Mouse (Mus musculus) forebrain, postnatal 0 days (tissue): Measurements from ENCODE around the gene Pthlh. TPM values are rescaled to one million over a fixed set of nuclear protein-coding genes. Genes with fewer than 3 reads are reported as not detected.

Experiments used
- ATAC-seq: fragments of 200-750 bp; cut with Nextera tagmentation; 2 replicates; pipeline ENCODE4 v1.8.0; 2017; ENCODE audit warnings: mild to moderate bottlenecking, moderate library complexity
- DNase-seq: peaks from one replicate; pipeline ENCODE4 v3.0.0-alpha.2; 2015
- H3K27ac ChIP-seq: fragments of 300-500 bp; sonication (generic); 2 replicates; pipeline ENCODE4 v1.5.1; 2014; ENCODE audit warnings: low read depth, mild to moderate bottlenecking, antibody characterized with exemption, low read length, moderate library complexity, mixed read lengths
- H3K27me3 ChIP-seq: fragments of 300-500 bp; sonication (generic); 2 replicates; pipeline ENCODE4 v1.6.1; 2014; ENCODE audit warnings: mild to moderate bottlenecking, low read length, mixed read lengths; ENCODE audit not compliant: insufficient read depth
- H3K36me3 ChIP-seq: fragments of 300-500 bp; sonication (generic); 2 replicates; pipeline ENCODE4 v1.6.1; 2014; ENCODE audit warnings: mild to moderate bottlenecking, moderate library complexity; ENCODE audit not compliant: insufficient read depth
- H3K4me1 ChIP-seq: fragments of 300-500 bp; sonication (generic); 2 replicates; pipeline ENCODE4 v1.6.1; 2014; ENCODE audit warnings: antibody characterized with exemption; ENCODE audit not compliant: insufficient read depth
- H3K4me2 ChIP-seq: fragments of 300-500 bp; sonication (generic); 2 replicates; pipeline ENCODE4 v1.6.1; 2014; ENCODE audit warnings: low read depth, mild to moderate bottlenecking, moderate library complexity
- H3K4me3 ChIP-seq: fragments of 300-500 bp; sonication (generic); 2 replicates; pipeline ENCODE4 v1.5.1; 2014; ENCODE audit warnings: low read depth, low read length, mixed read lengths
- H3K9ac ChIP-seq: fragments of 300-500 bp; sonication (generic); 2 replicates; pipeline ENCODE4 v1.6.1; 2014; ENCODE audit warnings: mild to moderate bottlenecking
- H3K9me3 ChIP-seq: fragments of 300-500 bp; sonication (generic); 2 replicates; pipeline ENCODE4 v1.6.1; 2016; ENCODE audit warnings: low read length
- CTCF ChIP-seq: sonication (generic); IDR thresholded peaks from 2 replicates; pipeline ENCODE4 v1.5.1; 2016; ENCODE audit warnings: antibody characterized with exemption, control low read depth, low read depth
- WGBS: fragments of 180-500 bp; shearing (Covaris S2); extraction: QIAGEN DNeasy Blood & Tissue Kit; methylation state at CpG from one replicate; pipeline ENCODE4 v1.1.7; 2014; 5-methylcytosine and 5-hydroxymethylcytosine counted together
- polyA plus RNA-seq: library from polyadenylated mRNA; unstranded; fragments of >200 nt; fragmentation: Nextera tagmentation; extraction: Ambion mirVana; gene quantifications from 2 replicates; pipeline ENCODE4 v1.2.1, GENCODE M21; 2015
- total RNA-seq: library from RNA; depleted of rRNA; stranded (reverse); fragments of >200 nt; gene quantifications from 2 replicates; pipeline ENCODE4 v1.2.3, GENCODE M21; 2014; rRNA removed

The Pthlh gene
- total and polyA plus RNA-seq, 2 experiments from 2014 or later = 0.86 to 2.9 TPM

DNA sequence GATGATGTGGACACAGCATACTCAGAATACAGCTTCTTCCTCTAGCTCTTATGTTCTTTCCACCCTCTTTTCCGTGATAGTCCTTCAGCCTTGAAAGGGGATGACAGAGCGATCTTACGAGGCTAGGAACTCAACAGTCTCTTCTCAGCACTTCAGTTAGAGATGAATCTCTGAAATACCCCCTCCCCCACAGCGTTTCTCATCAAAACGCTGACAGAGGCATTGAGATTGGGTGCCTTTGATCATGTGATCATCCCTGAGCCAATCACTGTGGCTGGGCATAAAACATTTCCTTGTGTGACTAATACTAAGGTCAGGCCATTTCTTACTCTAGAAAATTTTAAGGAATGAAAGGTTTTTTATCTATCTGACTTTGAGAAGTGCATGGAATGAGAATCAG is 20.3 kb downstream of the Pthlh start:
- no peaks in the 10 kb centered on the region for H3K9me3 ChIP-seq
- no peak overlapping the region for H3K9ac ChIP-seq
- H3K4me2 ChIP-seq = 0 out of 2 replicates have a peak overlapping the region, but pooled peaks have one; percentile 10
- 63% methylated on average over 5 of the region's 5 CpGs for WGBS
- H3K36me3 ChIP-seq = no peaks in the 10 kb centered on the region
- no peak overlapping the region for H3K4me3 ChIP-seq
- no peak overlapping the region for H3K27ac ChIP-seq
- DNase-seq (no peak), ATAC-seq (peak; percentile 62)
- no peaks in the 10 kb centered on the region for H3K4me1 ChIP-seq
- no peaks in the 10 kb centered on the region for H3K27me3 ChIP-seq
- TF ChIP-seq CTCF = no peak

DNA sequence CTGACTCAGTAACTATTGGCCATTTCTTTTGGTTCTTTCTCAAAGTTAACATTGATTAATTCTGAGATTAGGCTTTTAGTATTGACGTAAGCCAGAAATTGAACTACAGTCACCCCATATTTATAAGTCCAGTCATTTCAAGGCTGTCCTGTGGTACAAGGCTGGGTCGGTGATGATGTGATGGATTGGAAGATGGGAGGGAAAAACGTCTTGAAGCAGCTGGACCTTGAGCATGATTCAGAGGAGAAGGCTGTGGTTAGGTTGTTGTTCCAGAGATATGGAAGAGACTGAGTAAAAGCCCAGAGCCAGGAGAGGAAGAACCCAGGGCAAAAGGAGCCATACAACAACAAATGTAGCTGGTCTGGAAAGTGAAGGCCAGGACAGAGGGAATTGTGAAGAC is 22.4 kb downstream of the Pthlh start:
- DNase-seq (no peak), ATAC-seq (no peak)
- H3K36me3 ChIP-seq = no peaks in the 10 kb centered on the region
- TF ChIP-seq CTCF = no peak
- WGBS = 85% methylated on average over 3 of the region's 3 CpGs
- no peaks in the 10 kb centered on the region for H3K9me3 ChIP-seq
- no peak overlapping the region for H3K4me3 ChIP-seq
- no peaks in the 10 kb centered on the region for H3K4me1 ChIP-seq
- no peak overlapping the region for H3K9ac ChIP-seq
- H3K27me3 ChIP-seq = no peaks in the 10 kb centered on the region
- H3K4me2 ChIP-seq = no peak overlapping the region
- H3K27ac ChIP-seq = no peak overlapping the region

DNA sequence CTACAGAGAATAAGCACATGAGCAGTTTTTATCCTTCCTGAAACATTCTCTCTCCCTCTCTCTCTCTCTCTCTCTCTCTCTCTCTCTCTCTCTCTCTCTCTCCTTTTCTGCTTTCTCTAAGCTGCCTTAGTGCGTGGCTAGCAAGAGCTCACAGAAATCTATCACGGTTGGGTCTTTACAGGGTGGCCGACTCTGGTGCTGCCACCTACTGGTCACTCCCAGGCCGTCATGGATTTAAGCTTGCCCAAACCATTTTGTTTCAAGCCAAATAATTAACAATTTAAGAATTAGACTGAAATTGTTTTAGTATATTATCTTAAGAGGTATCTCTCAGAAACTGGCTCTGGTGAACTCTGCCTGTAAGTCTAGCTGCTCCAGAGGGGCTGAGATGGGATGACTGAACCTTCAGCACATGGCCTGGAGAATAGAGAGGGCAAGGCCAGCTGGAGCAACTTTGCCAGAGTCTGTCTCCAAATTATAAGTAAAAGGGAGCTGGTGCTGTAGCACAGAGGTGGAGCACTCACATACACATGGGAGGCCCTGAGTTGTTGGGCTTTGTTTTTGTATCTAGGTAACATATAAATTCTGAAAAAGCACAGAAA is 23.7 kb downstream of the Pthlh start:
- DNase-seq = peak; percentile 64
- H3K4me2 ChIP-seq = no peak overlapping the region
- H3K4me1 ChIP-seq = no peaks in the 10 kb centered on the region
- H3K9ac ChIP-seq = no peak overlapping the region
- no peaks in the 10 kb centered on the region for H3K36me3 ChIP-seq
- ATAC-seq = peak; percentile 80
- H3K27me3 ChIP-seq = no peaks in the 10 kb centered on the region
- H3K4me3 ChIP-seq = no peak overlapping the region
- H3K9me3 ChIP-seq = no peaks in the 10 kb centered on the region
- H3K27ac ChIP-seq = no peak overlapping the region
- TF ChIP-seq CTCF = peak; percentile 73
- WGBS = 5% methylated on average over 4 of the region's 4 CpGs

DNA sequence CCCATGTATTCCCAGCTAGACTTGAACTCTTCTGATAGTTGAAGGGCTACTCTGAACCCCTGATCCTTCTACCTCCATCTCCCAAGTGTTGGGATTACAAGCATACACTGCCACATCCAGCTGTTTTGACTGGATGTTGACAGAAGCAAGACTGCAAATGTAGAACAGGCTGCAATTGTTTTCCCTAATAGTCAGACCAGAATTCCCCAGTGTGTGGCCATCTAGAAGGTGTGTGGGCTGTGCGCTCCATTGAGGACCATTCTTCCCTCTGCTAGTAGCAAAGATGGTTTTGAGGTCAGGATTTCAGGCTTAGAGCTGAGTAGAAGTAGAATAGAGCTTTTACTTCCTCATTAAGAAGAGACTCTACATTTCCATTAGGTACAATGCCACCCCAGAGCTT is 37.3 kb downstream of the Pthlh start:
- no peak for TF ChIP-seq CTCF
- H3K9ac ChIP-seq = no peak overlapping the region
- H3K4me3 ChIP-seq = no peak overlapping the region
- ATAC-seq (no peak), DNase-seq (no peak)
- H3K9me3 ChIP-seq = no peaks in the 10 kb centered on the region
- H3K36me3 ChIP-seq = no peaks in the 10 kb centered on the region
- 91% methylated on average over 1 of the region's 1 CpGs for WGBS
- no peaks in the 10 kb centered on the region for H3K27me3 ChIP-seq
- no peak overlapping the region for H3K4me2 ChIP-seq
- H3K4me1 ChIP-seq = no peaks in the 10 kb centered on the region
- no peak overlapping the region for H3K27ac ChIP-seq

DNA sequence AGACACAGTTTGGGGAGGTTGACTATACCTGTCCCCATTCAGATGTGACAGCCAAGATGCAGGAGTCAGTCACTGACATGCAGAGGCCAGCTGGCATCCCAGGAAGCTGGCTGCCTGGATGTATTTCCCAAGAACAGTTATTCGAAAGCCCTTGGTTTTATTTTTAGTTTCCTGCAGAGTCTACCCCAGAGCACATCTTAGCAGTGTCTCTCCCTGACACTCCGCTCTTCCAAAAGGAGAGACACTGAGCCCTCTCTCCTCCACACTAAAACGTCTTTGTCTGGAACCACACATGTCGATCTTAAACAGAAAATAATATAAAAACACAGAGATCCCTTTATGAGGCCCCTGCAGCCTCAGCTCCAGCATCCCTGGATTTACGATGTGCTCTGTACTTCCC is 44.9 kb downstream of the Pthlh start:
- no peak for ATAC-seq
- WGBS = 77% methylated on average over 5 of the region's 5 CpGs

DNA sequence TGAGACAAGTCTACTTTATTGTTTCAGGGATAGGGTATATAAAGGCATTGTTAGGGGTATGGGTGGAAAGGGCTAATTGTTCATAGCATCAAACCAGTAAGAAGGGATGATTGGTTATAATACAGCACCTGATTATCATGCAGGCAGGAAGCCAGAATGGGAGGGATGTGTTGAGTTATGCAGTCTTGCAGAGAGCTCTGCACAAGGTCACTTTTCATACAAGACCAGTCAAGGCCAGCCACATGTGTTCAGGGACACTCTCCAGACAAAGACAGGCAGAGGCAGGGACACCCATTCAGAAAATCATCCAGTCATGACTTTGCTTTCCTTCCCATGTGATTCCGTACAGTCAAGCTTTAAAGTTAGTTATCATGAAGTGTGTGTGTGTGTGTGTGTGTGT is 47.8 kb downstream of the Pthlh start:
- no peak for ATAC-seq
- Histone ChIP-seq H3K4me3 (no peak overlapping the region), H3K36me3 (no peaks in the 10 kb centered on the region), H3K27ac (no peak overlapping the region), H3K9ac (no peak overlapping the region), H3K4me2 (no peak overlapping the region), H3K27me3 (no peaks in the 10 kb centered on the region), H3K4me1 (no peaks in the 10 kb centered on the region), H3K9me3 (no peaks in the 10 kb centered on the region)
- no peak for TF ChIP-seq CTCF
- WGBS = 87% methylated on average over 1 of the region's 1 CpGs
- no peak for DNase-seq

More for the DNA sequence above, 44.9 kb downstream of the Pthlh start:
- DNase-seq = no peak
- TF ChIP-seq CTCF = no peak
- Histone ChIP-seq H3K36me3 (no peaks in the 10 kb centered on the region), H3K4me2 (no peak overlapping the region), H3K4me3 (no peak overlapping the region), H3K9ac (no peak overlapping the region), H3K4me1 (no peaks in the 10 kb centered on the region), H3K27me3 (no peaks in the 10 kb centered on the region), H3K27ac (no peak overlapping the region), H3K9me3 (no peaks in the 10 kb centered on the region)

DNA sequence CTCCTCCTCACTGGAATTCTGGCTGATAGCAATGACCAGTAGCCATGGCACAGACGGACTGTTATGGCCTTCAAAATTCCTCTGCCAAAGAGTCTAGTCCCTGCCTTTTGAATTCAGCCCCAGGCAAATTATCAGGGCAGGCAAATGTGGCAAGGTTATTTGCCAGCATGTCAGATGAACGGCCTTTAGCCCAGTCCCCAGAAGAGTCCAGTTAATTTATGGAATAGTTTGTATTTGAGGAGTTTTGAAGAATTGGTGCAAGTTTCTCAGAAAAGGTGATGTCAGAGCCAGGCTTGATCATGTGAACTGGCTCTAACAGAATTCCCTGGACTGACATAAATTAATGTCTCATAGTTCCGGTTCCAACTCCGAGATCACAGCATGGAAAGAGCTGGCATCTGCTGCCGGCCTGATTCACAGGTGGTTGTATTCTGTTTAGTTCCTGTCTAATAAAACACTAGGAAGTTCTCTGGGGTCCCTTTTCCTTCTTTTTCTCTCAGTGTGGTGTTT is 56.1 kb downstream of the Pthlh start:
- no peak overlapping the region for H3K27ac ChIP-seq
- no peak for TF ChIP-seq CTCF
- H3K27me3 ChIP-seq = no peaks in the 10 kb centered on the region
- H3K4me2 ChIP-seq = no peak overlapping the region
- WGBS = 80% methylated on average over 5 of the region's 5 CpGs
- ATAC-seq = no peak
- no peaks in the 10 kb centered on the region for H3K36me3 ChIP-seq
- H3K9ac ChIP-seq = no peak overlapping the region
- no peak for DNase-seq
- no peaks in the 10 kb centered on the region for H3K4me1 ChIP-seq
- H3K4me3 ChIP-seq = no peak overlapping the region
- H3K9me3 ChIP-seq = no peaks in the 10 kb centered on the region

Other genes with a start within 250 kb of the Pthlh start
- gene Rep15, start 231.6 kb downstream of the Pthlh start, total RNA-seq = 1.0 and 1.1 TPM in 2 replicates
- 0.35 and 0.74 TPM in 2 replicates for gene Rep15, start 231.6 kb downstream of the Pthlh start, polyA plus RNA-seq
- 12.6 and 20.3 TPM in 2 replicates for gene Mrps35, start 221.4 kb downstream of the Pthlh start, total RNA-seq
- gene Mrps35, start 221.4 kb downstream of the Pthlh start, polyA plus RNA-seq = 82.6 and 83.2 TPM in 2 replicates
- 1.0 and 1.6 TPM in 2 replicates for gene Mansc4, start 177.2 kb downstream of the Pthlh start, total RNA-seq
- gene Mansc4, start 177.2 kb downstream of the Pthlh start, polyA plus RNA-seq = 0.79 and 1.6 TPM in 2 replicates
- gene Klhl42, start 172.8 kb downstream of the Pthlh start, total RNA-seq = 23.9 and 27.8 TPM in 2 replicates
- 4.7 and 6.0 TPM in 2 replicates for gene Klhl42, start 172.8 kb downstream of the Pthlh start, polyA plus RNA-seq
- 36.2 and 37.9 TPM in 2 replicates for gene Ccdc91, start 211.6 kb upstream of the Pthlh start, total RNA-seq
- gene Ccdc91, start 211.6 kb upstream of the Pthlh start, polyA plus RNA-seq = 32.0 and 36.4 TPM in 2 replicates